ENCODE assay signal across 8 mouse cellular contexts in the genomic region with DNA sequence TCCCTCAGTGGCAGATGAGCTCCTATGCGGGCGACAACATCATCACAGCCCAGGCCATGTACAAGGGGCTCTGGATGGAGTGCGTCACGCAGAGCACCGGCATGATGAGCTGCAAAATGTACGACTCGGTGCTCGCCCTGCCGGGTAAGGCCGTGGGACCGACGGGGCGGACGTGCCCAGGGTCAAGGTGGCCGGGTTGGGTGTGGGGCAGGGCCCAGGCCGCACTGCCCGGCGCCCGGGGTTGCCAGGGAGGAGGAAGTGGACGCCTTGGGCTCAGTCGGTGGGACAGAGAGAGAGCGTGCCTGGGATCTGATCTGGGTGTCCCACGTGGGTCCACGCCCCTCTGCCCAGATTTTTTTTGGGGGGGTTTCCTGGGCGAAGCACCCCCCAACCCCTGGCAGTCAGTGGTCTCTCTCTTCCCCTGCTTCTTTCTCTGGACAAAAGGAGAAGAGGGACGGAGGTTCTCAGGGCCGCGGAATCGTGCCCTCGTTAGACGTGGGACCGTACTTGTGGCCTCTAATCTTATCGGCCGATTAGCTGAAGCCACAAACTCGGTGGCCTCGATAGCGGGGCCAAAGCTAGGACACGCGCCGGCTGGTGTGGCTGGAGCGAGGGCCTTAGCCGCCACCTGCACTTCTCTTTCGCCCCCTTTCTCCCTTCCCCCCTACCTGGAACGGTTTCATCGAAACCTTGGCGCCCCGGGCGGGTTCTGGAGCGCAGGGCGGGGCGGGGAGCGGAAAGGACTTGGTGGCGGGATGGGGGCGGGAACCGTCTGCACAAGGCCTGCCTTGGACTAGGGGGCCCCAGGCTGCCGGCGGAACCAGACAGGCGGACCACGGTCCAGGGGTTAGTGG. TPM values are rescaled to one million over a fixed set of nuclear protein-coding genes. Genes with fewer than 3 reads are reported as not detected.
DNase-seq lines count a peak whose midpoint lies in the region; ATAC-seq and TF ChIP-seq lines count a peak whose summit lies in the region.

No protein-coding gene starts in this region.

- peaks cover 6% of the 10 kb centered on the region; the same call in 1 of the 2 replicates for H3K4me1 ChIP-seq in hindbrain, postnatal 0 days (ENCODE audit: insufficient read depth, low read length)
- H3K4me1 ChIP-seq in liver, embryonic 15.5 days (replicated peaks): peaks cover 29% of the 10 kb centered on the region
- peaks cover 9% of the 10 kb centered on the region; the same call in 1 of the 2 replicates for H3K4me1 ChIP-seq in neural tube, embryonic 14.5 days (ENCODE audit: control insufficient read depth, insufficient read depth, low read length)

- intact Hi-C loops in left cerebral cortex, postnatal 36 days (cut with DNase I): loop anchor here (5.0 kb wide), 1 partner anchor 34 kb away; no protein-coding TSS in a partner anchor
- intact Hi-C loops in gastrocnemius, postnatal 36 days (cut with DNase I): no loop called here

- peak overlapping the region; percentile 28 for H3K4me3 ChIP-seq in hindbrain, postnatal 0 days (ENCODE audit: low read length)
- H3K4me3 ChIP-seq in liver, embryonic 15.5 days (replicated peaks): peak overlapping the region; percentile 47
- peak overlapping the region; percentile 21; the same call in 1 of the 2 replicates for H3K4me3 ChIP-seq in neural tube, embryonic 14.5 days (ENCODE audit: low read depth, low read length)

- peak overlapping the region; percentile 47 for H3K4me2 ChIP-seq in hindbrain, postnatal 0 days (ENCODE audit: low read depth, low read length)
- peak overlapping the region; percentile 74 for H3K4me2 ChIP-seq in liver, embryonic 15.5 days
- H3K4me2 ChIP-seq in neural tube, embryonic 14.5 days (ENCODE audit: low read depth, low read length): peak overlapping the region; percentile 38

- 2% methylated on average over 55 of the region's 59 CpGs for WGBS in hindbrain, postnatal 0 days
- under 1% methylated on average over 58 of the region's 59 CpGs for WGBS in liver, embryonic 15.5 days (ENCODE audit: insufficient replicate concordance)
- under 1% methylated on average over 55 of the region's 59 CpGs for WGBS in neural tube, embryonic 14.5 days

- H3K36me3 ChIP-seq in hindbrain, postnatal 0 days (ENCODE audit: insufficient read depth, low read length): peaks cover 23% of the 10 kb centered on the region
- H3K36me3 ChIP-seq in liver, embryonic 15.5 days (replicated peaks): peaks cover 28% of the 10 kb centered on the region
- peaks cover 19% of the 10 kb centered on the region for H3K36me3 ChIP-seq in neural tube, embryonic 14.5 days (ENCODE audit: control insufficient read depth, insufficient read depth, low read length)

- peaks cover 43% of the 10 kb centered on the region for H3K27me3 ChIP-seq in hindbrain, postnatal 0 days (ENCODE audit: insufficient read depth, low read length)
- peaks cover 72% of the 10 kb centered on the region for H3K27me3 ChIP-seq in liver, embryonic 15.5 days
- peaks cover 48% of the 10 kb centered on the region for H3K27me3 ChIP-seq in neural tube, embryonic 14.5 days (ENCODE audit: control insufficient read depth, insufficient read depth, low read length)

- no peak overlapping the region for H3K27ac ChIP-seq in hindbrain, postnatal 0 days
- H3K27ac ChIP-seq in liver, embryonic 15.5 days (replicated peaks): no peak overlapping the region
- no peak overlapping the region for H3K27ac ChIP-seq in neural tube, embryonic 14.5 days (ENCODE audit: low read depth, low read length)

- DNase-seq in gastrocnemius, postnatal 10 days: peak; percentile 42
- no peak for DNase-seq in gastrocnemius, postnatal 25 days
- DNase-seq in hindbrain, postnatal 0 days (ENCODE audit: low spot score): no peak
- DNase-seq in left cerebral cortex, postnatal 36 days (ENCODE audit: low spot score in 2 of 2): no peak
- no peak for DNase-seq in gastrocnemius, postnatal 36 days

- 0 out of 2 replicates have a peak, but pooled peaks have one; percentile 17 for ATAC-seq in erythroblast, adult 5-6 weeks (replicated peaks; ENCODE audit: low FRiP score, poor library complexity, severe bottlenecking)
- peak; percentile 43; the same call in 1 of the 2 replicates for ATAC-seq in hindbrain, postnatal 0 days
- ATAC-seq in liver, embryonic 15.5 days (ENCODE audit: insufficient read depth): peak; percentile 43; the same call in 1 of the 2 replicates
- ATAC-seq in neural tube, embryonic 14.5 days (ENCODE audit: low read depth): no peak

- TF ChIP-seq CTCF in hindbrain, postnatal 0 days (IDR thresholded peaks at IDR 0.05; ENCODE audit: low read depth): no peak

- no peaks in the 10 kb centered on the region for H3K9me3 ChIP-seq in hindbrain, postnatal 0 days (ENCODE audit: low read length)
- H3K9me3 ChIP-seq in liver, embryonic 15.5 days (replicated peaks): no peaks in the 10 kb centered on the region
- no peaks in the 10 kb centered on the region for H3K9me3 ChIP-seq in neural tube, embryonic 14.5 days (ENCODE audit: control insufficient read depth, low read length)

- H3K9ac ChIP-seq in hindbrain, postnatal 0 days (replicated peaks; ENCODE audit: low read length): no peak overlapping the region; the same call in 1 of the 2 replicates
- H3K9ac ChIP-seq in liver, embryonic 15.5 days: peak overlapping the region; percentile 27; the same call in 1 of the 2 replicates
- 0 out of 2 replicates have a peak overlapping the region, but pooled peaks have one; percentile 28 for H3K9ac ChIP-seq in neural tube, embryonic 14.5 days (replicated peaks; ENCODE audit: low read depth, low read length)

RNA-seq across cellular contexts. Expression of a gene that starts 1.7 kb away (rescaled TPM):
- under 1 TPM in 1 of 2 experiments, not detected in 1; 0.38 TPM for total RNA-seq in gastrocnemius, postnatal 10 days (2021)
- under 1 TPM in 1 of 2 experiments, not detected in 1; 0.91 TPM for total RNA-seq in gastrocnemius, postnatal 25 days (2021)
- not detected in 2 replicates for total RNA-seq in erythroblast, adult 5-6 weeks (2015; ENCODE audit: low replicate concordance)
- not detected in 2 replicates for total RNA-seq in erythroblast, adult 5-6 weeks (2017; ENCODE audit: low replicate concordance)
- not detected in 2 replicates for total RNA-seq in hindbrain, postnatal 0 days (2014; rRNA removed)
- polyA plus RNA-seq in hindbrain, postnatal 0 days (2015; fragmentation: Nextera tagmentation; extraction: Ambion mirVana): 0.18 and 0.19 TPM in 2 replicates
- 4.5 and 6.6 TPM in 2 replicates for polyA plus RNA-seq in liver, embryonic 15.5 days (2015; fragmentation: Nextera tagmentation; extraction: Ambion mirVana)
- 0.33 and 0.88 TPM in 2 replicates for polyA plus RNA-seq in neural tube, embryonic 14.5 days (2014; fragmentation: Nextera tagmentation; extraction: Ambion mirVana)
- total RNA-seq in left cerebral cortex, postnatal 36 days (2021): not detected
- not detected for total RNA-seq in gastrocnemius, postnatal 36 days (2021)

RNA-seq across cellular contexts. Expression of a gene that starts 14.7 kb away (rescaled TPM):
- total RNA-seq in gastrocnemius, postnatal 10 days (2021): 100 to 1,000 TPM; 237 to 249 TPM
- total RNA-seq in gastrocnemius, postnatal 25 days (2021): 100 to 1,000 TPM; 195 to 205 TPM
- total RNA-seq in erythroblast, adult 5-6 weeks (2015; ENCODE audit: low replicate concordance): 48.1 and 52.3 TPM in 2 replicates
- 10.8 and 12.5 TPM in 2 replicates for total RNA-seq in erythroblast, adult 5-6 weeks (2017; ENCODE audit: low replicate concordance)
- total RNA-seq in hindbrain, postnatal 0 days (2014; rRNA removed): 37.7 and 40.9 TPM in 2 replicates
- polyA plus RNA-seq in hindbrain, postnatal 0 days (2015; fragmentation: Nextera tagmentation; extraction: Ambion mirVana): 24.7 and 25.0 TPM in 2 replicates
- 8.9 and 11.9 TPM in 2 replicates for polyA plus RNA-seq in liver, embryonic 15.5 days (2015; fragmentation: Nextera tagmentation; extraction: Ambion mirVana)
- polyA plus RNA-seq in neural tube, embryonic 14.5 days (2014; fragmentation: Nextera tagmentation; extraction: Ambion mirVana): 26.5 and 27.1 TPM in 2 replicates
- 100 to 1,000 TPM; 112 to 128 TPM for total RNA-seq in left cerebral cortex, postnatal 36 days (2021)
- 100 to 1,000 TPM; 171 to 246 TPM for total RNA-seq in gastrocnemius, postnatal 36 days (2021)

RNA-seq across cellular contexts. Expression of a gene that starts 16.1 kb away (rescaled TPM):
- total RNA-seq in gastrocnemius, postnatal 10 days (2021): 10 to 100 TPM; 46.9 to 53.2 TPM
- total RNA-seq in gastrocnemius, postnatal 25 days (2021): 10 to 100 TPM; 37.0 to 44.2 TPM
- 24.9 and 35.5 TPM in 2 replicates for total RNA-seq in erythroblast, adult 5-6 weeks (2015; ENCODE audit: low replicate concordance)
- total RNA-seq in erythroblast, adult 5-6 weeks (2017; ENCODE audit: low replicate concordance): 14.5 and 18.7 TPM in 2 replicates
- total RNA-seq in hindbrain, postnatal 0 days (2014; rRNA removed): 137 and 147 TPM in 2 replicates
- 168 and 170 TPM in 2 replicates for polyA plus RNA-seq in hindbrain, postnatal 0 days (2015; fragmentation: Nextera tagmentation; extraction: Ambion mirVana)
- polyA plus RNA-seq in liver, embryonic 15.5 days (2015; fragmentation: Nextera tagmentation; extraction: Ambion mirVana): 58.1 and 60.5 TPM in 2 replicates
- 159 and 175 TPM in 2 replicates for polyA plus RNA-seq in neural tube, embryonic 14.5 days (2014; fragmentation: Nextera tagmentation; extraction: Ambion mirVana)
- 10 to 100 TPM; 79.2 to 88.5 TPM for total RNA-seq in left cerebral cortex, postnatal 36 days (2021)
- 10 to 100 TPM; 29.0 to 34.6 TPM for total RNA-seq in gastrocnemius, postnatal 36 days (2021)

RNA-seq across cellular contexts. Expression of a gene that starts 18.2 kb away (rescaled TPM):
- total RNA-seq in gastrocnemius, postnatal 10 days (2021): 100 to 1,000 TPM; 128 to 165 TPM
- 100 to 1,000 TPM; 306 to 340 TPM for total RNA-seq in gastrocnemius, postnatal 25 days (2021)
- total RNA-seq in erythroblast, adult 5-6 weeks (2015; ENCODE audit: low replicate concordance): 31.3 and 37.9 TPM in 2 replicates
- total RNA-seq in erythroblast, adult 5-6 weeks (2017; ENCODE audit: low replicate concordance): 98.1 and 151 TPM in 2 replicates
- total RNA-seq in hindbrain, postnatal 0 days (2014; rRNA removed): 9.5 and 12.8 TPM in 2 replicates
- 6.1 and 6.5 TPM in 2 replicates for polyA plus RNA-seq in hindbrain, postnatal 0 days (2015; fragmentation: Nextera tagmentation; extraction: Ambion mirVana)
- 19.9 and 22.1 TPM in 2 replicates for polyA plus RNA-seq in liver, embryonic 15.5 days (2015; fragmentation: Nextera tagmentation; extraction: Ambion mirVana)
- polyA plus RNA-seq in neural tube, embryonic 14.5 days (2014; fragmentation: Nextera tagmentation; extraction: Ambion mirVana): 2.7 and 3.7 TPM in 2 replicates
- 1 to 10 TPM; 3.6 to 4.4 TPM for total RNA-seq in left cerebral cortex, postnatal 36 days (2021)
- 100 to 1,000 TPM; 382 to 407 TPM for total RNA-seq in gastrocnemius, postnatal 36 days (2021)

RNA-seq across cellular contexts. Expression of a gene that starts 24.7 kb away (rescaled TPM):
- total RNA-seq in gastrocnemius, postnatal 10 days (2021): 100 to 1,000 TPM; 195 to 228 TPM
- total RNA-seq in gastrocnemius, postnatal 25 days (2021): 100 to 1,000 TPM; 148 to 170 TPM
- total RNA-seq in erythroblast, adult 5-6 weeks (2015; ENCODE audit: low replicate concordance): 328 and 394 TPM in 2 replicates
- 127 and 214 TPM in 2 replicates for total RNA-seq in erythroblast, adult 5-6 weeks (2017; ENCODE audit: low replicate concordance)
- total RNA-seq in hindbrain, postnatal 0 days (2014; rRNA removed): 175 and 209 TPM in 2 replicates
- polyA plus RNA-seq in hindbrain, postnatal 0 days (2015; fragmentation: Nextera tagmentation; extraction: Ambion mirVana): 548 and 563 TPM in 2 replicates
- polyA plus RNA-seq in liver, embryonic 15.5 days (2015; fragmentation: Nextera tagmentation; extraction: Ambion mirVana): 252 and 262 TPM in 2 replicates
- 609 and 643 TPM in 2 replicates for polyA plus RNA-seq in neural tube, embryonic 14.5 days (2014; fragmentation: Nextera tagmentation; extraction: Ambion mirVana)
- total RNA-seq in left cerebral cortex, postnatal 36 days (2021): 100 to 1,000 TPM; 199 to 219 TPM
- 100 to 1,000 TPM; 142 to 178 TPM for total RNA-seq in gastrocnemius, postnatal 36 days (2021)
